Mouse (Mus musculus): Measurements from ENCODE around the gene Epha6. TPM values are rescaled to one million over a fixed set of nuclear protein-coding genes. Genes with fewer than 3 reads are reported as not detected.
A peak's percentile ranks its signal among the peaks of the same experiment; 100 is the strongest.
"Not testable (repeated sequence)": the region's sequence is repeated elsewhere in the genome, so short reads cannot be mapped to it uniquely, and the experiment has no call there.

Gene Epha6
- polyA plus RNA-seq, 1 experiment from 2014 or later = 0.35 TPM

DNA sequence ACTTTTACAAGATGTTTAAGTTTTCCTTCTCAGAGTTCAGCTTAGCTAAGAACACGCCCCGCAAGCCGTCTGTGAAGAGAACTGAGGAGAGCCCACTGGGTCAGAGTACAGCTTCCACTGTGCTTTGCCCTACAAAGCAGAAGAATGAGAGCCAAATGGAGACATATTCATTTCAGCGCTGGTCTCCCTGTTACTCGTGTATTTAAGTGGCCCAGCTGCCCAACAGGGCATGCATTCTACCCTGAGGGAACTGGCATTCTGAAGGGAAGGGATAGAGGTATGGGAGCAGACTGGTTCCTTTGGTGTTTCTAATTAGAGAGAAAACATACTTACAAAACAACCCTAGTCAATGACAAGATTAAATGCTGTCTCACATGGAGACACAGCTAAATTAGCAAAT lies 772.9 kb downstream of the Epha6 start:
- no peaks in the 10 kb centered on the region for H3K27me3 ChIP-seq (ENCODE audit: low read depth, poor library complexity, severe bottlenecking)
- no peaks in the 10 kb centered on the region for H3K4me1 ChIP-seq
- no peaks in the 10 kb centered on the region for H3K9me3 ChIP-seq (replicated peaks)
- no peak for DNase-seq (ENCODE audit: low spot score)
- no peak overlapping the region for H3K27ac ChIP-seq (replicated peaks)
- WGBS = 73% methylated on average over 5 of the region's 5 CpGs
- no peak overlapping the region for H3K4me3 ChIP-seq
- H3K36me3 ChIP-seq = no peaks in the 10 kb centered on the region

DNA sequence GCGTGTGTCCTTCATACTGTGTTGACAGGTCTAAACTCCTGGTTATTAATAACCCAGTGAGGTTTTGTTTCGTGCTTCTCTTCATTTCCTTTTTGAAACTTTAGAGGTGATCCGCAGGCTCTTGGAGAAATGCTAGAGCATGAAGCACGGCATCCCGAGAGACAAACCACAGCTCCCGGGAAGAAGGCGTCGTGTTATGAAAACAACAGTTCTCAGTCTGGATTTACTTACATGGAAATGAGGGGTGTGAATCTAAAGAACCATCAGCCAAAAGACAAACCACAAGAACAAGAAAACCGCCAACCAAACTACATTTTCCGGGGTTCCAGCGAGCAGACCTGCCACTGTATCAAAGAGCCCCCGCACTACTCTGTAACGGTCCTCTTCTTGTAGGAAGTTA lies 775.7 kb downstream of the Epha6 start:
- Histone ChIP-seq H3K36me3 (no peaks in the 10 kb centered on the region), H3K9me3 (replicated peaks) (no peaks in the 10 kb centered on the region), H3K27me3 (ENCODE audit: low read depth, poor library complexity, severe bottlenecking) (no peaks in the 10 kb centered on the region), H3K4me1 (no peaks in the 10 kb centered on the region), H3K27ac (replicated peaks) (no peak overlapping the region), H3K4me3 (no peak overlapping the region)
- 94% methylated on average over 13 of the region's 13 CpGs for WGBS
- DNase-seq (ENCODE audit: low spot score) = no peak

GRCm38 (mm10) chr16:59799790-59800189 lies 805.5 kb downstream of the Epha6 start:
- H3K4me1 ChIP-seq; H3K4me3 ChIP-seq; H3K27me3 ChIP-seq (ENCODE audit: low read depth, poor library complexity, severe bottlenecking); DNase-seq (ENCODE audit: low spot score); H3K36me3 ChIP-seq; H3K9me3 ChIP-seq (replicated peaks); H3K27ac ChIP-seq (replicated peaks): not testable (repeated sequence)
- 88% methylated on average over 4 of the region's 4 CpGs for WGBS

DNA sequence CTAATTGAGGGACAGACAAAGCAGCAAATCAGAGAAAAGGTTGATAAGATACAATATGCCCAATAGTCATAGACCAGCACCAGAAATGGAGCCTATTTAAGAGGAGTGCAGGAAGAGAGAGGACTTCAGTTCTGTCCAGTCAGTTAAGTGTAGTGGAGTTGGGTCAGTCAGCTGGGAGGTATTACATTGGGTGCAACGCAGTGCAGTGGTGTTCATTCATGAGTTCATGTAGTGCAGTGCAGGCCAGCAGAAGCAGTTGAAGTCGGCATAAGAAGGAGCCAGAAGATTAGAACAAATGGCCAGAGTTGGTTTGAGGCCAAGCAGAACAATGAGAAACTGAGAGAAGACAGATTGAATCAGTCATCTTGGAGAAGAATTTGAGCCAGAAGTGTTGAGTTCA lies 833.0 kb downstream of the Epha6 start:
- no peak overlapping the region for H3K27ac ChIP-seq (replicated peaks)
- H3K4me1 ChIP-seq = no peaks in the 10 kb centered on the region
- DNase-seq (ENCODE audit: low spot score) = no peak
- no peaks in the 10 kb centered on the region for H3K36me3 ChIP-seq
- H3K27me3 ChIP-seq (ENCODE audit: low read depth, poor library complexity, severe bottlenecking) = no peaks in the 10 kb centered on the region
- no peak overlapping the region for H3K4me3 ChIP-seq
- WGBS = 80% methylated on average over 2 of the region's 2 CpGs
- no peaks in the 10 kb centered on the region for H3K9me3 ChIP-seq (replicated peaks)

DNA sequence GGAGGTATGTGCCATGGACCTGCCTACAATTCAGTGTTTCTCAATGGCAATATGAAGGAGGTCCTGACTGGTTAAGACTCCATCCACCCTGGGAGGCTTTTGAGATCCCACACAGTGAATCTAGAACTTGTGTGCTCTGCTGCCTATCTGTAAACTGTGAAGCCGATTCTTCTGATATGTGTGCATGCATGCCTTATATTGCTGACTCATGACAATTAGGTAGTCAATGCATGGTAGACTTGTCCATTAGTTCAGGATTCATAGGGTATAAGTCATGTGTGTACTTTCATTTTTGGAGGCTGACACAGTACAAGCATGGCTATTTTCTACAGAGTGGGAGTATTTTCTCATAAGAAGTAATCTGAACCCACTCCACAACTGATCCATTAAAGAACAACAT lies 834.9 kb downstream of the Epha6 start:
- WGBS = 90% methylated on average over 1 of the region's 1 CpGs
- H3K4me1 ChIP-seq = no peaks in the 10 kb centered on the region
- H3K9me3 ChIP-seq (replicated peaks) = no peaks in the 10 kb centered on the region
- no peaks in the 10 kb centered on the region for H3K36me3 ChIP-seq
- no peak for DNase-seq (ENCODE audit: low spot score)
- H3K27ac ChIP-seq (replicated peaks) = no peak overlapping the region
- no peak overlapping the region for H3K4me3 ChIP-seq
- no peaks in the 10 kb centered on the region for H3K27me3 ChIP-seq (ENCODE audit: low read depth, poor library complexity, severe bottlenecking)

- 87% methylated on average over 7 of the region's 7 CpGs for WGBS
- Histone ChIP-seq H3K27me3 (ENCODE audit: low read depth, poor library complexity, severe bottlenecking) (no peaks in the 10 kb centered on the region), H3K9me3 (replicated peaks) (no peaks in the 10 kb centered on the region), H3K4me3 (no peak overlapping the region), H3K27ac (replicated peaks) (no peak overlapping the region), H3K4me1 (no peaks in the 10 kb centered on the region), H3K36me3 (no peaks in the 10 kb centered on the region)
- DNase-seq (ENCODE audit: low spot score) = no peak
Observed at GRCm38 (mm10) chr16:59769936-59770335, 835.4 kb downstream of the Epha6 start.

DNA sequence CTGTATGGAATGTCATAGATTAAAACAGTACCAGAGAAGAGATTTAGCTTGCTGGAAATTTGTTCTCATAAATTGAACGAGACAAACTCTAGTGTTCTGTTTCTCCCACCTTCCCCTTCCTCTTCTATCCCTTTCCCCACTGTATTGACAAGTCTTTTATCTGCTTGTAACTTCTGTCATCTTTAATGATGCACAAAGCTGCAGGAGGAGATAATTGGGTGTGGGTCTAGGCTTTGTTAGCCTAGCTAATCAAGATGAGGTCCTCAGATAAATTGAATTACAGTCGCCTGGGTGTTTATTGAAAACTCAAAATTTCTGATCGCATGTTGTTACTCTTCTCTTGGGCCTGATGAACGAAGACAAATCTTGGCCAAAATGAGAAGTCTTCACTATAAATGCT lies 844.5 kb downstream of the Epha6 start:
- Histone ChIP-seq H3K4me3 (no peak overlapping the region), H3K4me1 (no peaks in the 10 kb centered on the region), H3K27me3 (ENCODE audit: low read depth, poor library complexity, severe bottlenecking) (no peaks in the 10 kb centered on the region), H3K36me3 (no peaks in the 10 kb centered on the region), H3K9me3 (replicated peaks) (no peaks in the 10 kb centered on the region), H3K27ac (replicated peaks) (no peak overlapping the region)
- DNase-seq (ENCODE audit: low spot score) = no peak
- 88% methylated on average over 4 of the region's 4 CpGs for WGBS

DNA sequence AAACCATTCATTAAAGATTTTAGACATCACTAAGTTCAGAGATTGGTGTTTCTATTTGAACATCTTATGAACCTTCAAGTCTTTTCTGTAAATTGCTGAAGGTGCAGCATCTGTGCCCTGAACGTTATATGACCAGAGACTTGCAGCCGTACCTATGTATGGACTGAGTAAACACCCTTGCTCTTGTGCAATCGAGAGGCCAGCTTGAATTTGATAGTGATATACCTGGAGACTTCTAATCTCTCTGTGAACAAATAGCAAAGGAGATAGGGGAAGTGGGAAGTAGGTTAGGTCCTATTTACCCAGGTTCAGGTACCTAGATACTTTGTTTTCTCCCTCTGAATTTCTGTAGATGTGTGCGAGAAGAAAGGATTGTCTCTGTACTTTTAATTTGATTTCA lies 854.4 kb downstream of the Epha6 start:
- WGBS = 88% methylated on average over 4 of the region's 4 CpGs
- no peaks in the 10 kb centered on the region for H3K9me3 ChIP-seq (replicated peaks)
- no peaks in the 10 kb centered on the region for H3K36me3 ChIP-seq
- H3K27me3 ChIP-seq (ENCODE audit: low read depth, poor library complexity, severe bottlenecking) = no peaks in the 10 kb centered on the region
- H3K27ac ChIP-seq (replicated peaks) = no peak overlapping the region
- H3K4me1 ChIP-seq = no peaks in the 10 kb centered on the region
- no peak for DNase-seq (ENCODE audit: low spot score)
- H3K4me3 ChIP-seq = no peak overlapping the region

DNA sequence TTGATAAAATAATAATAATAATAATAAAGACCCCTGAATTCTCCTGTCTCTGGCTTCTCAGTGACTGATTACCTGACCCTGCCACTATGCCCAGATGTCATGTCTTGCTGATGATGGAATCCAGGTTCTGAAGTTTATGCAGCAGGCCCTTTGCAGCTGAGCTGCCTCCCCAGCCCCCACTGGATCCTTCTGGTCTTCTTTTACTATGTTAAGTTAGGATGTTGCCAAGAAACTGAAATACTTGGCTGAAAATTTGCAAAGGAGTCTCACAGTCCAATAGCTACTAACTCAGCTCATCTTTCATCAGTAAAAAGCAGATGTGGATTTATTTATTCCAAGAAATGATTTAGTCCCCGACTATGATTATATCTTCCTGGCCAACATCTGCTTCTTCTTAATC lies 861.7 kb downstream of the Epha6 start:
- Histone ChIP-seq H3K4me3 (no peak overlapping the region), H3K36me3 (no peaks in the 10 kb centered on the region), H3K4me1 (no peaks in the 10 kb centered on the region), H3K27ac (replicated peaks) (no peak overlapping the region), H3K27me3 (ENCODE audit: low read depth, poor library complexity, severe bottlenecking) (no peaks in the 10 kb centered on the region), H3K9me3 (replicated peaks) (no peaks in the 10 kb centered on the region)
- DNase-seq (ENCODE audit: low spot score) = no peak
- 94% methylated on average over 1 of the region's 1 CpGs for WGBS

DNA sequence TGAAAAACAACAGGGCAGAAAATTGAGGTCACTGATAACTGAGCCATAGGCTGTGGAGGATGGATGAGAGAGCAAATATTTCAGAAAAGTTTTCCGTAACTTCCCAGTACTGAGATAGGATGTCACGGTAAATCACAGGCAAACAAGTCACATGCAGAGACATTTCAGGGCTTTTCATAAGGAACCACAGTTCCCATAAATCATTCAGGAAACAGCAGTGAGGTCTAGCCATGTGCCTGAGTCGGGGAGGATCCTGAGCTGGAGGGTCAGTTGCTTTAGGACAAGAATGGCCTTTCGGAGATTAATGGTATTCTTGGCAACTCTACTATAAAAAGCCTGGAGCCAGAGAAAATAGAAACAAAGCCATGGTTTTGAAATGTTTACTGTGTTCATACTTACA lies 889.8 kb downstream of the Epha6 start:
- DNase-seq (ENCODE audit: low spot score) = no peak
- Histone ChIP-seq H3K4me1 (no peaks in the 10 kb centered on the region), H3K27ac (replicated peaks) (no peak overlapping the region), H3K4me3 (no peak overlapping the region), H3K27me3 (ENCODE audit: low read depth, poor library complexity, severe bottlenecking) (no peaks in the 10 kb centered on the region), H3K9me3 (replicated peaks) (no peaks in the 10 kb centered on the region), H3K36me3 (no peaks in the 10 kb centered on the region)
- 92% methylated on average over 4 of the region's 4 CpGs for WGBS

- DNase-seq (ENCODE audit: low spot score) = no peak
- Histone ChIP-seq H3K4me3 (no peak overlapping the region), H3K36me3 (no peaks in the 10 kb centered on the region), H3K27ac (replicated peaks) (no peak overlapping the region), H3K4me1 (no peaks in the 10 kb centered on the region), H3K27me3 (ENCODE audit: low read depth, poor library complexity, severe bottlenecking) (no peaks in the 10 kb centered on the region), H3K9me3 (replicated peaks) (no peaks in the 10 kb centered on the region)
- 94% methylated on average over 7 of the region's 7 CpGs for WGBS
Observed at GRCm38 (mm10) chr16:59693230-59693629, 912.1 kb downstream of the Epha6 start.

DNA sequence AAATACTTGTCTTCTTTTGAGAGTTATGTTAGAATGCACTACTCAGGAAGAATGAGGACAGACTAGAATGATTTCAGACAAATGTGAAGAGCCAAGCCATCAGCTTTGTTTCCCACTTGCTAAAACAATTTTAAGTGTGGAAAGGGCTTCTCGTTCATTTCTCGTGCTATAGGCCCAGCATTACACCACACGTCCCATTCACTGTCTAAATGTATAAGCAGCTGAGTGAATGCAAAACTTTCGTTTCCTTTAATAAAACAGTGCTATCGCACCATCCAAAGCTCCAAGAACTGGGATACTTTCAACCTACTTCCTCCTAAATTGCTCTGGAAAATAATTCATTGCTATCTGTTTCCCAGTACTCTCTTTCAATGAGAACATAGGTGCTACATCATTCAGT lies 916.2 kb downstream of the Epha6 start:
- Histone ChIP-seq H3K27ac (replicated peaks) (no peak overlapping the region), H3K36me3 (no peaks in the 10 kb centered on the region), H3K9me3 (replicated peaks) (no peaks in the 10 kb centered on the region), H3K4me1 (no peaks in the 10 kb centered on the region), H3K27me3 (ENCODE audit: low read depth, poor library complexity, severe bottlenecking) (no peaks in the 10 kb centered on the region), H3K4me3 (no peak overlapping the region)
- no peak for DNase-seq (ENCODE audit: low spot score)
- WGBS = 95% methylated on average over 5 of the region's 5 CpGs

DNA sequence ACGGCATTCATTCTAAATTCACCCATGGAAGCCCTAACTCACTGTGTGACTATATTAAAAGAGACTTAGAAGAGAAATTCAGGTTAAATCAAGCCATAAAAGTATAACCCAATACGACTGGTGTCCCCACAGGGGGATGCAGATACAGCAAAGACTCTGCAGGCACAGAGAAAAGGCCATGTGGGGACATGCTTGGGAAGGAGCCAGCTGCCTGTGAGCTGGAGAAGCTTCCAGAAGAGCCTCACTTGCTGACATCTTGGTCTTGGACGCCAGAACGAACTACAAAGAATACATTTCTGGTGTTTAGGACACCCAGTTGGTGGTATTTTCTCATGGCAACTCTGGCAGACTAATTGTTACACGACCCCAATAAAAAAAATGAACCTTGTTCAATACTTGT lies 920.2 kb downstream of the Epha6 start:
- H3K4me3 ChIP-seq = no peak overlapping the region
- H3K27ac ChIP-seq (replicated peaks) = no peak overlapping the region
- H3K9me3 ChIP-seq (replicated peaks) = no peaks in the 10 kb centered on the region
- H3K36me3 ChIP-seq = no peaks in the 10 kb centered on the region
- no peaks in the 10 kb centered on the region for H3K27me3 ChIP-seq (ENCODE audit: low read depth, poor library complexity, severe bottlenecking)
- no peaks in the 10 kb centered on the region for H3K4me1 ChIP-seq
- 80% methylated on average over 5 of the region's 5 CpGs for WGBS
- no peak for DNase-seq (ENCODE audit: low spot score)

DNA sequence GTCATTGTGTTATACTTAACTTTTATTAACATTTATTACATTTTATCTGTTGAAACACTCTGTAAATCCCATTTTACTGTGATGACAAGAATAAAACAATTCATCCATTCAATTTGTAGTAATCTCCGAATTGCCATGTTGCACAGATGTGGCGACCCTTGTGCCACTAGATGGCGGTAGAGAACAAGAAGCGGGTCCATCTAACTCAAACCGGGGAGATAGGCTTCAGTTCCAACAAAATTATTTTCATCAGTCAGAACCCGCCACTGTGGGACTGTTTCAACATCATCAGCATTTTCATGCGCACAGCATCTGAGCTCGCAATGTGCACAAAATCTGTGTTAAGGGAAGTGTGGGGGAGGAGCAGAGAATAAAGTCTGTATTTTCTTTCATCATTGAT lies 921.9 kb downstream of the Epha6 start:
- H3K4me3 ChIP-seq = no peak overlapping the region
- no peaks in the 10 kb centered on the region for H3K4me1 ChIP-seq
- H3K27ac ChIP-seq (replicated peaks) = no peak overlapping the region
- DNase-seq (ENCODE audit: low spot score) = peak; percentile 65
- H3K9me3 ChIP-seq (replicated peaks) = no peaks in the 10 kb centered on the region
- no peaks in the 10 kb centered on the region for H3K27me3 ChIP-seq (ENCODE audit: low read depth, poor library complexity, severe bottlenecking)
- 12% methylated on average over 8 of the region's 8 CpGs for WGBS
- H3K36me3 ChIP-seq = no peaks in the 10 kb centered on the region

Data from midbrain, embryonic 10.5 days (tissue).